Mouse (Mus musculus) embryo, embryonic 10.5 days (tissue): ENCODE results near the gene Akap4.

Experiments
- DNase-seq: peaks from one replicate; pipeline ENCODE4 v3.0.0-alpha.2; 2015; ENCODE audit warnings: low spot score

The Akap4 gene

DNA sequence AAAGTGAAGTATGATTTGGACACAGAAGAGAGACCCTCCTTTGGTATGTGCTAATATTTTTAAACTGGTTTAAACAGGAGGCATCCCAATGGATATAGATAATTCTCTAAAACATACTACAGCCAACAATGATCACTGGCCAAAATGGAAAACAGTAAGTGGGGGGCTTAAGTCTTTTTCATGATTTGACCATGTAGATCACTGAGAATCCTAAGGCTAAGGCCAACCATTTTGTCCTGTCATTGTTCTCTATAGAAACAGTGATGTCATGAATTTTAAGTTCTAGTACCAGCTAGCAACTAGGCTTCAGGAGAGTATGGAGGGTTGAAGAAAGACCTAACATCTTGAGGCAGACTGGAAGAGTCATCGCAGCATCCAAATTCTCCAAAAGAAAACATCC, at the start of gene Akap4:
Gene Akap4, plus strand, starts transcription at position 301 of the 400 bp plus-strand sequence.
- no peak for DNase-seq

DNA sequence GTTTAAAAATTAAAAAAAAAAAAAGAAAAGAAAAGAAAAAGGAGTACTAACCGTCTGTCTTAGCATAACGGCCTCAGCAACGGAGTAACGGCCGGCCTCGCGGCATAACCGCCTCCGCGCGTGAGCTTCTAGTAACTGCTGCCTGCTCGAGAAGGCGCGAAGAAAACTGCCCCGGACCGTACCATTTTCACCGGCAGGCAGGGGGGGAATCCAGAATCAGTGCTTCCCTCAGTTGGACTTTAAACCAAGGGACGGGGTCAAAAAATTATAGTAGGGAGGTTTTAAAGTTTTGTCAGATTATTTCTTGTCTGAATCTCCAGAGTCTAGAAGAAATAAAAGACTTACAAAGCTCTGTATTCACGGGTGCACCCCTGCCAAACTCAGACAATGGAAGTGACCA, 25.8 kb upstream of the Akap4 start, which contains the start of gene Ccnb3:
Gene Ccnb3, minus strand, starts transcription at position 101 of the 400 bp plus-strand sequence.
- no peak for DNase-seq

DNA sequence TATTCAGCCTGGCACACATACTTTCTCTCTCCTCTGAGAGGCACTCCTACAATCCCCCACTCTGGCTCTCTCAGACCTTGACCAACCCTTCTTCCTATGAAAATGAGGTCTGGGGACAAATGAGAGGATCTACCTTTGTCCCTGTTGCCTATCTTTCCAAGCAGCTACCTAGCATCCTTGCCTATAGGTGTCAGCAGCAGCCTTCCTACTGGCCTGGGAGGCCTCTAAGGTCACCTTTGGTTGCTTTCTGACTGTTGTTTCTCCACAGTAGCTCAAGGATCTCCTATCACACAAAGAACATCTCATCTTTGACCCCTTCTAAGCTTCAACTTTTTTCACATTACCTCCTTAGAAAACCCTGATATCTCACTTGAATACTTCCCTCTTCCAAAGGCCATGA, 10.3 kb upstream of the Akap4 start:
- DNase-seq, result no peak

DNA sequence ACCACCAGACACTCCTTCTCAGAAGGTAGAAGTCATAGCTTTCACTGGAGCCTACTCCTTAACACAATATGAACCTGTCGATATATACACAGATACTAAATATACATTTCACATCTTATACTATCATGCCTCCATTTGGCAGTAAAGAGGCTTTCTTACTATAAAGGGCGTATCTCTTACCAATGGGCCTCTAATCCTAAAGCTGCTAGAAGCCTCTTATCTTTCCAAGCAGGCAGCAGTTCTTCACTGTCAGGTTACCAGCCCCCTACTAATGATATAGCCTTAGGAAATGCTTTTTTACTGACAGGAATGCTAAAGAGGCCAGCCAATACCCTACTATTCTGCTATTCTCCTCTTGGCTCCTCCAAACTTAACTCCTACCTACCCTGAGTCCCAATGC, 9.7 kb upstream of the Akap4 start:
- DNase-seq, result no peak

DNA sequence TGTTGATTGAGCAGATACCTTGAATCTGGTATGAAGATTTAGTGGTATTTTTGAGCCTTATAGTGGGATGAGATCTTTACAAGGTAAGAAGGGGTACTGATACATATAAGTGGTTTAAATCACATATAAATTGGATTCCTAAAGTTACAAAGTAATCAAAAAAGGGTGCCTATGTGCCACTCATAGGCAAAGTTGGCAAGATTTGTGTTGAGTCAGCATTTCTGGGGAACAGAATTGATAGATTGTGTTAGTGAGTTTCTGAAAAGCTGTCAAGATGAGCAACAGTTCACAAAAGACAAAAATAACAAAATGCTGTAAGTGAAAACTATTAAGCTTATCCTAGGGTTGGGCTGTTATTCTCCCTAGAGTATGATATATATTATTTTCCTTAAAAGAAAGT, 3.2 kb upstream of the Akap4 start:
- DNase-seq, result no peak

DNA sequence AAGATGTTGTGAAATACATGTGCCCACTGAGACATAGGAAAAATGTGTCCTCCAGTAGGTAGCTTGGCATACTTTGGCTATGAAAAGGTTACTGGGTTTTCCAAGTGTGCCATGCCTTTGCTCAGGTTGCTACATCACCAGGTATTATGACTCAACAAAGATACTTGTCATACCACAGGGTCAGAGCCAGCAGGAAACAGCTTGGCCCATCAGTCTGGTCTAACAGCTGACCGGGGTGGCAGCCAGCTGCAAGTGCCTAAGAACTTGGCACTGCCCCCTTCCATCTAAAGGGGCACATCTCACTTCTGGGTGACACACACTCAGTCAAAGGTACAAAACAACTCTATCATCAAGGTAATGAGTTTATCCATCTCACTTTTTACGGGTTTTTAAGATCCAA, 683 bp downstream of the Akap4 start:
- DNase-seq, result no peak

DNA sequence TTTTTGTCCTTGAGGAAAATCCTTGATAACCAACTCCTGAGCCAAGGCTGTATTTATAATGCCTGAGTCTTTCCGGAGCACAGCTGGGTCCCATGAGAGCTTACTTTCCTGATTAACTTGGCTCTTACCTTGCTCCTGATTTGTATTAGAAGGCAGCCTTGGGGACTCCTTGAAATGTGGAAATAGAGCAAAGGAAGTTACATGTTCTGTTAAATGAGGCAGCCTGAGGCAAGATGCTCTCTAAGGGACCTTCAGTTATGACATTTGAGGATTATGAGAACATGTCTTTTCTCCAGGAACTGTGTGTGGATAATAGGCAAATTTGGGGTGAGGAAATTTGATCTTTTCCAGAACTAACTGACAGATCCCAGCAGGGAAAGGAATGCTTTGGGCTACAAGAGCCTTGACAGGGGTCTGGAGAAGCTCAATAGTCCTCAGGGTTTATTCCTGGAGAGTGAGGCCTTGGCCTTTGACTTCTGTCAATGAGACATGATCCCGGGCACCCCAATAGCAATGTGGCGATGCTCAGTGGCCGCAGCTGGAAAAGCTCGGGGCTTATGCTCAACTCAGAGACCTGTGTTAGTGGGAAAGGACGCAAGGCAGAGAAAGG, 12.6 kb downstream of the Akap4 start:
- peak; percentile 25 for DNase-seq

DNA sequence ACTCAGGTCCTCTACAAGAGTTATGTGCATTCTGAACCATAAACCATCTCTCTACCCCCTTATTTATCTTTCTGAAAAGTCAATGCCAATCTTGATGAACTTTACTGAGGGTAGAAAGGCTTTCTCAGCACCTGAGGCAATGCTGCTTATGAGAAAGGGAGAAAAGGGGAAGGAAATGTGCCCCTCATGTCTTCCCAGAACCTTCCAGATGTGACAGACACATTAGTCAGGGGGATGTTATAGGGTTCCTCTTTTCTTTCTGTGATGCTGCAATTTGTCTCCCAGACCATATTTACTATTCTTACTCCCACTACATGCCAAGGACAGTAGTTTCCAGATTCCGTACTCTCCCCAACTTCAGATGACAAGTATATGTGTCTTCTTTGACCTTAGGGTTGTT, 18.6 kb downstream of the Akap4 start:
- no peak for DNase-seq

DNA sequence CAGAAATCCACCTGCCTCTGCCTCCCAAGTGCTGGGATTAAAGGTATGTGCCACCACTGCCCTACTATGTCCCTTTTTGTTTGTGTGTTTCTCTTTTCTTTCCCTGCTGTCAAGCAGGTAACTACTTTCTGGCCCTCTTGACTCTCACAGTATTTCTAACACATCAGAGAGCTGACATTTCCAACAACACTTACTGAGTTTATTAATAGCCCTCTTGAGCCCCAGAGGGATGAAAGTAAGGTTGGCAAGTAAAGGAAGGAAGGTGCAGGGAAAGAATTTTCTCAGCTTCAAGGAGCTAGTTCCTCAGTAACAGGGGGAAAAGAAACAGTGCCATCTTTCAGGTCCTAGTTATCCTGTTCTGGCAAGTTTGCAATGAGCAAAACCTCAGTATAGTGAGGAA, 23.0 kb downstream of the Akap4 start:
- DNase-seq, result no peak

DNA sequence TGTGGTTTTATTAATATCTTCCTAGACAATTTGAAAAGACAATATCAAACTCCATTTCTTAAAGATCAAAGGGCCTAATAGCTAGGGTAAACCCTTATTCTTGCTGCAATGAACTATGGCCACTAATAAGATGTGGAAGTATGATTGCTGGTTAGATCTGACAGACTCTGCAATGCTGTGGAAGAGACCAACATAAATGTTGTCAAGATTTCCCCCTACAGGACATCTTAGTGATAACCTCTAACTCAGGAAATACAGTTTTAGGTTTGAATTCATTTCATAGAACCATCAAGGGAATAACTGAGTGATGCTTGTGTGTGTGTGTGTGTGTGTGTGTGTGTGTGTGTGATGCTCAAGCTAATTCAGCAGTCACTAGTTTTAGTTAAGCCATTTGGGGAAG, 35.0 kb downstream of the Akap4 start:
- no peak for DNase-seq

DNA sequence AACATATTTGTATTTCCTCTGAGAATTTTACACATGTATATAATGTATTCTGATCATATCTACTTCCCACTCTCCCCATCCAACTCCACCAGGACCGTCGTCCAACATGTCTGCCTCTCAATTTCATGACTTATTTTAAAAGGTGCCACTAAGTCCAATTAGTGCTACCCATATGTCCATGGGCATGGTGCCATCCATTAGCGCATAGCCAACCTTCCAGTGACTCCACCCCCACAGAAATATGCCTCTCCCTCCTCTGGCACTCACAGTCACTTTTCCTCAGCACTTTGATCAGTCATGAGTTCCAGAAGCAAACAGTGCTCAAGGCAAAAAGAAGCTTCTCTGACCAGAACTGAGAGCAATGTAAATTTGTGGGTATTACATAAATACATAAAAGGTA, 47.6 kb downstream of the Akap4 start:
- no peak for DNase-seq

DNA sequence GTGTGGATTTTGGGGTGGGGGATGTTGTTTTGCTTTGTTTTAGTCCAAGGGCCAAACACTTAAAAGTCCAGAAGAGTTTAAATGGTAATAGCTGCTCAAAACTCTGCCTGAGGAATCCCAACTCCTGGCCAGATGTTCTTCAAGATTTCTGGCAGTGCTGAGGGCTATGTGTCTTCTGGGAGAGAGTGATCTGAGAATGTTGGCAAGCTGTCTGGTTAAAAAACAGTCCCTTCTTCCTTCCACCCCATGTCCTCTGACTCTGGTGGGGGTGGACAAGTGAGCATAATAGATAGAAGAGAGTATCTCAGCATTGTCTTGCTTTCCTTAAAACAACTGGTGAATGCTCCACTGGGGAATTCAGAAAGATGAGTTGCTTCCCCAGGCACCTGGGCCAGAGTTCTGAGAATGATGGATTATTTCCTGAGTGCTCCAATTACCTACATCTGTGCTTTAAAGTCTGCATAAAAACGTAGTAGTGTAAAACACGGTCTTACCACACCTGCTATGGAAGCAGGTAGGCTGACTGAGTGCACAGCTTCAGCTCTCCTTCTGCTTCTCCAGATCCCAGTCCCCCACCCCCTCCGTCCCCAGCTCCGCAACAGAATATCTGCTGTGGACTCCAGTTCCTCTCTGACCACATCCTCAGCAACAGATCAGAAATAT, 54.4 kb downstream of the Akap4 start:
- no peak for DNase-seq
